Mouse (Mus musculus) limb, embryonic 15.5 days (tissue): ENCODE results near the gene Olfr1431. TPM values are rescaled to one million over a fixed set of nuclear protein-coding genes. Genes with fewer than 3 reads are reported as not detected.
"Not testable (repeated sequence)": the region's sequence is repeated elsewhere in the genome, so short reads cannot be mapped to it uniquely, and the experiment has no call there.

Experiments used
- ATAC-seq: fragments of 200-750 bp; cut with Nextera tagmentation; 2 replicates; pipeline ENCODE4 v1.8.0; 2017; ENCODE audit warnings: low read depth, moderate TSS enrichment; ENCODE audit not compliant: insufficient number of reproducible peaks, low FRiP score, low TSS enrichment
- H3K27ac ChIP-seq: fragments of 300-500 bp; sonication (generic); 2 replicates; pipeline ENCODE4 v1.5.1; 2015; ENCODE audit warnings: moderate library complexity, mild to moderate bottlenecking, inconsistent platforms
- H3K27me3 ChIP-seq: fragments of 300-500 bp; sonication (generic); 2 replicates; pipeline ENCODE4 v1.6.1; 2015; ENCODE audit warnings: inconsistent platforms
- H3K36me3 ChIP-seq: fragments of 300-500 bp; sonication (generic); 2 replicates; pipeline ENCODE4 v1.6.1; 2015; ENCODE audit warnings: inconsistent platforms
- H3K4me1 ChIP-seq: fragments of 300-500 bp; sonication (generic); 2 replicates; pipeline ENCODE4 v1.6.1; 2015; ENCODE audit warnings: inconsistent platforms
- H3K4me2 ChIP-seq: fragments of 300-500 bp; sonication (generic); 2 replicates; pipeline ENCODE4 v1.6.1; 2015; ENCODE audit warnings: mild to moderate bottlenecking, inconsistent platforms
- H3K4me3 ChIP-seq: fragments of 300-500 bp; sonication (generic); 2 replicates; pipeline ENCODE4 v1.5.1; 2015; ENCODE audit warnings: mild to moderate bottlenecking, inconsistent platforms
- H3K9ac ChIP-seq: fragments of 300-500 bp; sonication (generic); 2 replicates; pipeline ENCODE4 v1.6.1; 2015; ENCODE audit warnings: inconsistent platforms
- H3K9me3 ChIP-seq: fragments of 300-500 bp; sonication (generic); 2 replicates; pipeline ENCODE4 v1.6.1; 2016; ENCODE audit warnings: inconsistent platforms
- WGBS: fragments of 180-500 bp; shearing (Covaris S2); methylation state at CpG from one replicate; pipeline ENCODE4 v1.1.7; 2015; 5-methylcytosine and 5-hydroxymethylcytosine counted together
- polyA plus RNA-seq: library from polyadenylated mRNA; unstranded; fragments of >200 nt; fragmentation: Nextera tagmentation; extraction: Ambion mirVana; gene quantifications from 2 replicates; pipeline ENCODE4 v1.2.1, GENCODE M21; 2015

Gene Olfr1431
- polyA plus RNA-seq: not detected in 2 replicates

GRCm38 (mm10) chr19:12200334-12200733, at the start of gene Olfr1431:
Gene Olfr1431, plus strand, starts transcription at chr19:12200634.
- H3K4me1 ChIP-seq: no peaks in the 10 kb centered on the region
- no peaks in the 10 kb centered on the region for H3K36me3 ChIP-seq
- no peak within 1 kb of the TSS for H3K27ac ChIP-seq
- no peak for ATAC-seq
- H3K9ac ChIP-seq: no peak within 1 kb of the TSS
- 77% methylated on average over 1 of the region's 1 CpGs for WGBS
- no peak within 1 kb of the TSS for H3K4me3 ChIP-seq
- H3K4me2 ChIP-seq: no peak within 1 kb of the TSS
- no peaks in the 10 kb centered on the region for H3K27me3 ChIP-seq
- H3K9me3 ChIP-seq: no peaks in the 10 kb centered on the region

- not testable (repeated sequence) for H3K36me3 ChIP-seq, ATAC-seq, H3K4me1 ChIP-seq, H3K9me3 ChIP-seq, H3K27me3 ChIP-seq, H3K27ac ChIP-seq, H3K4me2 ChIP-seq, H3K4me3 ChIP-seq, H3K9ac ChIP-seq
- 43% methylated on average over 1 of the region's 1 CpGs for whole genome bisulfite sequencing
Measured at GRCm38 (mm10) chr19:12170062-12170599, 30.3 kb upstream of the Olfr1431 start, which contains the start of gene Olfr1555-ps1. Gene Olfr1555-ps1, minus strand, starts transcription at chr19:12170112.

GRCm38 (mm10) chr19:12175431-12175830, 25.0 kb upstream of the Olfr1431 start:
- H3K27ac ChIP-seq, H3K27me3 ChIP-seq, H3K36me3 ChIP-seq, H3K9ac ChIP-seq, H3K9me3 ChIP-seq, H3K4me2 ChIP-seq, H3K4me1 ChIP-seq, H3K4me3 ChIP-seq, ATAC-seq: not testable (repeated sequence)
- WGBS: 65% methylated on average over 5 of the region's 5 CpGs

- not testable (repeated sequence) for H3K36me3 ChIP-seq, H3K4me3 ChIP-seq, H3K4me2 ChIP-seq, H3K27ac ChIP-seq, H3K9ac ChIP-seq, H3K9me3 ChIP-seq, H3K27me3 ChIP-seq, H3K4me1 ChIP-seq, ATAC-seq
- 88% methylated on average over 4 of the region's 4 CpGs for WGBS
Measured at GRCm38 (mm10) chr19:12199076-12199475, 1.4 kb upstream of the Olfr1431 start.

- H3K27ac ChIP-seq, H3K4me3 ChIP-seq, H3K36me3 ChIP-seq, H3K9ac ChIP-seq, ATAC-seq, H3K9me3 ChIP-seq, H3K4me2 ChIP-seq, H3K27me3 ChIP-seq, H3K4me1 ChIP-seq: not testable (repeated sequence)
Measured at GRCm38 (mm10) chr19:12232496-12232895, 32.1 kb downstream of the Olfr1431 start, which contains the start of gene Olfr1432. Gene Olfr1432, minus strand, starts transcription at chr19:12232596.

- no peak within 1 kb of the TSS for H3K4me3 ChIP-seq
- whole genome bisulfite sequencing: 87% methylated on average over 1 of the region's 1 CpGs
- no peak for ATAC-seq
- H3K27me3 ChIP-seq: no peaks in the 10 kb centered on the region
- H3K9ac ChIP-seq: no peak within 1 kb of the TSS
- H3K27ac ChIP-seq: no peak within 1 kb of the TSS
- H3K4me2 ChIP-seq: no peak within 1 kb of the TSS
- no peaks in the 10 kb centered on the region for H3K36me3 ChIP-seq
- no peaks in the 10 kb centered on the region for H3K4me1 ChIP-seq
- H3K9me3 ChIP-seq: no peaks in the 10 kb centered on the region
Measured at GRCm38 (mm10) chr19:12241559-12241958, 41.1 kb downstream of the Olfr1431 start, which contains the start of gene Olfr262. Gene Olfr262, minus strand, starts transcription at chr19:12241659.

- H3K36me3 ChIP-seq: no peaks in the 10 kb centered on the region
- no peak within 1 kb of the TSS for H3K9ac ChIP-seq
- no peak within 1 kb of the TSS for H3K4me2 ChIP-seq
- H3K27ac ChIP-seq: no peak within 1 kb of the TSS
- no peaks in the 10 kb centered on the region for H3K4me1 ChIP-seq
- no peaks in the 10 kb centered on the region for H3K9me3 ChIP-seq
- no peak for ATAC-seq
- H3K27me3 ChIP-seq: no peaks in the 10 kb centered on the region
- no peak within 1 kb of the TSS for H3K4me3 ChIP-seq
- WGBS: 45% methylated on average over 1 of the region's 1 CpGs
Measured at GRCm38 (mm10) chr19:12260732-12261131, 60.3 kb downstream of the Olfr1431 start, which contains the start of gene Olfr235. Gene Olfr235, plus strand, starts transcription at chr19:12261032.

Other genes starting within 250 kb of the Olfr1431 start
- gene Osbp, start 234.7 kb upstream of the Olfr1431 start, polyA plus RNA-seq: 4.7 and 5.6 TPM in 2 replicates
- 0.03 TPM in 1 of 2 replicates, not detected in the other for gene Olfr1423, start 159.3 kb upstream of the Olfr1431 start, polyA plus RNA-seq
- not detected in 2 replicates for gene Olfr1424, start 138.0 kb upstream of the Olfr1431 start, polyA plus RNA-seq
- not detected in 2 replicates for gene Olfr1425, start 122.9 kb upstream of the Olfr1431 start, polyA plus RNA-seq
- gene Olfr1426, start 108.6 kb upstream of the Olfr1431 start, polyA plus RNA-seq: not detected in 2 replicates
- gene Olfr1427, start 97.3 kb upstream of the Olfr1431 start, polyA plus RNA-seq: not detected in 2 replicates
- not detected in 2 replicates for gene Olfr1428, start 84.7 kb upstream of the Olfr1431 start, polyA plus RNA-seq
- gene Olfr76, start 77.4 kb upstream of the Olfr1431 start, polyA plus RNA-seq: not detected in 2 replicates
- not detected in 2 replicates for gene Olfr1555-ps1, start 30.5 kb upstream of the Olfr1431 start, polyA plus RNA-seq
- not detected in 2 replicates for gene Olfr1432, start 32.0 kb downstream of the Olfr1431 start, polyA plus RNA-seq
- gene Olfr262, start 41.0 kb downstream of the Olfr1431 start, polyA plus RNA-seq: not detected in 2 replicates
- gene Olfr235, start 60.4 kb downstream of the Olfr1431 start, polyA plus RNA-seq: not detected in 2 replicates
- gene Olfr1434, start 79.2 kb downstream of the Olfr1431 start, polyA plus RNA-seq: not detected in 2 replicates
- gene Olfr1436, start 98.5 kb downstream of the Olfr1431 start, polyA plus RNA-seq: not detected in 2 replicates
- gene Olfr1437, start 124.5 kb downstream of the Olfr1431 start, polyA plus RNA-seq: not detected in 2 replicates
- not detected in 2 replicates for gene Olfr1438-ps1, start 135.3 kb downstream of the Olfr1431 start, polyA plus RNA-seq
- gene Olfr1440, start 186.6 kb downstream of the Olfr1431 start, polyA plus RNA-seq: not detected in 2 replicates
- gene Olfr1441, start 216.8 kb downstream of the Olfr1431 start, polyA plus RNA-seq: not detected in 2 replicates
- gene Pfpl, start 227.3 kb downstream of the Olfr1431 start, polyA plus RNA-seq: not detected in 2 replicates